17 mouse cellular contexts compared by ENCODE assay signal in genomic region chr1:72532926-72533325, GRCm38 (mm10). TPM values are rescaled to one million over a fixed set of nuclear protein-coding genes. Genes with fewer than 3 reads are reported as not detected.
DNase-seq lines count a peak whose midpoint lies in the region; ATAC-seq and TF ChIP-seq lines count a peak whose summit lies in the region.
"Had no signal": no experiment of that assay in that cellular context is flagged by ENCODE, and none has a peak within 500 bp of the region (broad histone marks: within the 10 kb centered on the region; RNA-seq: fewer than 3 reads in every experiment).

No protein-coding gene starts in this region.

- H3K9ac ChIP-seq in hindbrain, embryonic 13.5 days, result peak overlapping the region; percentile 60
- H3K9ac ChIP-seq in hindbrain, embryonic 11.5 days (ENCODE audit: low read depth, low read length), result no peak overlapping the region
- H3K9ac ChIP-seq in midbrain, embryonic 16.5 days (ENCODE audit: low read depth, low read length), result peak overlapping the region; percentile 57
- H3K9ac ChIP-seq: embryonic facial prominence, embryonic 15.5 days; liver, embryonic 12.5 days; lung, embryonic 15.5 days had no signal

- DNase-seq in hindbrain, embryonic 11.5 days (ENCODE audit: low spot score), result no peak
- DNase-seq in brain, embryonic 14.5 days (ENCODE audit: low read depth), result peak; percentile 71
- DNase-seq in gastrocnemius, adult 8-10 months (ENCODE audit: low spot score in 2 of 2), result no peak
- no peak for DNase-seq in MN1 (ENCODE audit: low spot score)
- DNase-seq: gastrocnemius, postnatal 14 days; heart, postnatal 14 days; kidney, postnatal 10 days had no signal

- WGBS in hindbrain, embryonic 13.5 days, result 73% methylated on average over 5 of the region's 5 CpGs
- 87% methylated on average over 5 of the region's 5 CpGs for WGBS in hindbrain, embryonic 11.5 days
- WGBS in midbrain, embryonic 16.5 days, result 71% methylated on average over 5 of the region's 5 CpGs

- TF ChIP-seq CTCF in brain, embryonic 14.5 days (IDR thresholded peaks at IDR 0.05; ENCODE audit: borderline replicate concordance, extremely low read depth, insufficient read depth, insufficient read length), result no peak
- no peak for TF ChIP-seq CTCF in cortical plate, adult 2 months (IDR thresholded peaks at IDR 0.05; ENCODE audit: extremely low read depth, insufficient read depth, low read length)

- TF ChIP-seq POLR2A in brain, embryonic 14.5 days (IDR thresholded peaks at IDR 0.05; ENCODE audit: borderline replicate concordance, extremely low read depth, insufficient read depth, insufficient read length, poor library complexity, severe bottlenecking), result no peak
- no peak for TF ChIP-seq POLR2A in cortical plate, adult 2 months (IDR thresholded peaks at IDR 0.05; ENCODE audit: extremely low read depth, insufficient read depth, low read length)

- H3K4me2 ChIP-seq in hindbrain, embryonic 13.5 days, result peak overlapping the region; percentile 80
- no peak overlapping the region for H3K4me2 ChIP-seq in hindbrain, embryonic 11.5 days (replicated peaks; ENCODE audit: low read depth, low read length)
- peak overlapping the region; percentile 88 for H3K4me2 ChIP-seq in midbrain, embryonic 16.5 days (ENCODE audit: low read length)
- H3K4me2 ChIP-seq: embryonic facial prominence, embryonic 15.5 days; liver, embryonic 12.5 days; lung, embryonic 15.5 days had no signal

- no peak for ATAC-seq in hindbrain, embryonic 13.5 days (ENCODE audit: low FRiP score)
- ATAC-seq in hindbrain, embryonic 11.5 days (ENCODE audit: low FRiP score), result no peak
- ATAC-seq in midbrain, embryonic 16.5 days, result no peak
- ATAC-seq: intestine, embryonic 16.5 days; liver, embryonic 12.5 days had no signal

- no peaks in the 10 kb centered on the region for H3K36me3 ChIP-seq in hindbrain, embryonic 13.5 days
- no peaks in the 10 kb centered on the region for H3K36me3 ChIP-seq in hindbrain, embryonic 11.5 days (ENCODE audit: control insufficient read depth, insufficient read depth, low read length)
- no peaks in the 10 kb centered on the region for H3K36me3 ChIP-seq in midbrain, embryonic 16.5 days (ENCODE audit: control insufficient read depth, insufficient read depth, low read length)
- H3K36me3 ChIP-seq: embryonic facial prominence, embryonic 15.5 days; heart, embryonic 10.5 days; limb, embryonic 10.5 days; liver, embryonic 12.5 days; lung, embryonic 15.5 days had no signal

- H3K9me3 ChIP-seq in hindbrain, embryonic 13.5 days, result no peaks in the 10 kb centered on the region
- no peaks in the 10 kb centered on the region for H3K9me3 ChIP-seq in hindbrain, embryonic 11.5 days (ENCODE audit: control insufficient read depth, low read length)
- no peaks in the 10 kb centered on the region for H3K9me3 ChIP-seq in midbrain, embryonic 16.5 days (replicated peaks; ENCODE audit: control insufficient read depth, low read length, poor library complexity, severe bottlenecking)
- H3K9me3 ChIP-seq: embryonic facial prominence, embryonic 15.5 days; heart, embryonic 10.5 days; limb, embryonic 10.5 days; liver, embryonic 12.5 days; lung, embryonic 15.5 days had no signal

- H3K27ac ChIP-seq in hindbrain, embryonic 13.5 days, result peak overlapping the region; percentile 55; the same call in 1 of the 2 replicates
- H3K27ac ChIP-seq in hindbrain, embryonic 11.5 days (ENCODE audit: low read depth, low read length), result no peak overlapping the region
- H3K27ac ChIP-seq in cortical plate, adult 2 months (ENCODE audit: insufficient read depth, low read length), result no peak overlapping the region
- no peak overlapping the region; the same call in none of the 2 replicates for H3K27ac ChIP-seq in midbrain, embryonic 16.5 days (ENCODE audit: low read length)
- H3K27ac ChIP-seq: embryonic facial prominence, embryonic 15.5 days; heart, embryonic 10.5 days; limb, embryonic 10.5 days; liver, embryonic 12.5 days; lung, embryonic 15.5 days had no signal

- peaks cover 65% of the 10 kb centered on the region for H3K4me1 ChIP-seq in hindbrain, embryonic 13.5 days (replicated peaks)
- H3K4me1 ChIP-seq in hindbrain, embryonic 11.5 days (replicated peaks; ENCODE audit: control insufficient read depth, insufficient read depth, low read length), result no peaks in the 10 kb centered on the region
- peaks cover 1% of the 10 kb centered on the region; the same call in 1 of the 2 replicates for H3K4me1 ChIP-seq in cortical plate, adult 2 months (ENCODE audit: control insufficient read depth, insufficient read depth, low read length)
- peaks cover 50% of the 10 kb centered on the region for H3K4me1 ChIP-seq in midbrain, embryonic 16.5 days (ENCODE audit: control insufficient read depth, insufficient read depth, low read length)

- peak overlapping the region; percentile 65 for H3K4me3 ChIP-seq in hindbrain, embryonic 13.5 days
- H3K4me3 ChIP-seq in hindbrain, embryonic 11.5 days (ENCODE audit: low read depth, low read length), result no peak overlapping the region
- peak overlapping the region; percentile 83 for H3K4me3 ChIP-seq in cortical plate, adult 2 months (ENCODE audit: insufficient read depth, low read length)
- peak overlapping the region; percentile 70 for H3K4me3 ChIP-seq in midbrain, embryonic 16.5 days (ENCODE audit: low read depth, low read length)
- H3K4me3 ChIP-seq: embryonic facial prominence, embryonic 15.5 days; heart, embryonic 10.5 days; limb, embryonic 10.5 days; liver, embryonic 12.5 days; lung, embryonic 15.5 days had no signal

- peaks cover 7% of the 10 kb centered on the region; the same call in 1 of the 2 replicates for H3K27me3 ChIP-seq in hindbrain, embryonic 13.5 days
- H3K27me3 ChIP-seq in hindbrain, embryonic 11.5 days (ENCODE audit: control insufficient read depth, insufficient read depth, low read length), result peaks cover 6% of the 10 kb centered on the region
- no peaks in the 10 kb centered on the region for H3K27me3 ChIP-seq in midbrain, embryonic 16.5 days (ENCODE audit: control insufficient read depth, insufficient read depth, low read depth, low read length)

RNA-seq across cellular contexts. Expression of gene March4, which starts 3.8 kb away (rescaled TPM):
- 5.6 and 6.5 TPM in 2 replicates for polyA plus RNA-seq in hindbrain, embryonic 13.5 days (2015; fragmentation: Nextera tagmentation; extraction: Ambion mirVana)
- 1.1 and 1.5 TPM in 2 replicates for polyA plus RNA-seq in hindbrain, embryonic 11.5 days (2014; fragmentation: Nextera tagmentation; extraction: Ambion mirVana)
- polyA plus RNA-seq in brain, embryonic 14.5 days (2012; rRNA removed), result 4.6 and 17.0 TPM in 2 replicates
- polyA plus RNA-seq in cortical plate, adult 2 months (2012; rRNA removed), result 5.4 and 5.7 TPM in 2 replicates
- 7.9 and 8.0 TPM in 2 replicates for polyA plus RNA-seq in midbrain, embryonic 16.5 days (2015; fragmentation: Nextera tagmentation; extraction: Ambion mirVana)
- under 1 TPM; 0.20 to 0.36 (median 0.26) TPM for total RNA-seq in gastrocnemius, adult 8-10 months (2022)
- polyA plus RNA-seq: heart, embryonic 10.5 days; limb, embryonic 10.5 days; liver, embryonic 12.5 days; thymus, postnatal 0 days had no signal

RNA-seq across cellular contexts. Expression of gene Smarcal1, which starts 50.1 kb away (rescaled TPM):
- polyA plus RNA-seq in hindbrain, embryonic 13.5 days (2015; fragmentation: Nextera tagmentation; extraction: Ambion mirVana), result 24.7 and 25.4 TPM in 2 replicates
- polyA plus RNA-seq in hindbrain, embryonic 11.5 days (2014; fragmentation: Nextera tagmentation; extraction: Ambion mirVana), result 32.1 and 33.6 TPM in 2 replicates
- 44.9 TPM in 2 replicates for polyA plus RNA-seq in brain, embryonic 14.5 days (2012; rRNA removed)
- polyA plus RNA-seq in cortical plate, adult 2 months (2012; rRNA removed), result 39.9 and 40.0 TPM in 2 replicates
- 30.5 and 31.2 TPM in 2 replicates for polyA plus RNA-seq in midbrain, embryonic 16.5 days (2015; fragmentation: Nextera tagmentation; extraction: Ambion mirVana)
- 10 to 100 TPM; 20.0 to 24.0 (median 21.7) TPM for total RNA-seq in gastrocnemius, adult 8-10 months (2022)
